Mouse (Mus musculus) colon, adult 2 months (tissue): ENCODE data around the gene Chmp5. TPM values are rescaled to one million over a fixed set of nuclear protein-coding genes. Genes with fewer than 3 reads are reported as not detected.

ENCODE experiments used
- polyA plus RNA-seq: library from polyadenylated mRNA; depleted of rRNA; stranded (reverse); fragments of >200 nt; gene quantifications from 2 replicates; pipeline ENCODE4 v1.2.3, GENCODE M21; 2012; rRNA removed

Chmp5 gene
- polyA plus RNA-seq, result 11.0 and 14.7 TPM in 2 replicates

DNA sequence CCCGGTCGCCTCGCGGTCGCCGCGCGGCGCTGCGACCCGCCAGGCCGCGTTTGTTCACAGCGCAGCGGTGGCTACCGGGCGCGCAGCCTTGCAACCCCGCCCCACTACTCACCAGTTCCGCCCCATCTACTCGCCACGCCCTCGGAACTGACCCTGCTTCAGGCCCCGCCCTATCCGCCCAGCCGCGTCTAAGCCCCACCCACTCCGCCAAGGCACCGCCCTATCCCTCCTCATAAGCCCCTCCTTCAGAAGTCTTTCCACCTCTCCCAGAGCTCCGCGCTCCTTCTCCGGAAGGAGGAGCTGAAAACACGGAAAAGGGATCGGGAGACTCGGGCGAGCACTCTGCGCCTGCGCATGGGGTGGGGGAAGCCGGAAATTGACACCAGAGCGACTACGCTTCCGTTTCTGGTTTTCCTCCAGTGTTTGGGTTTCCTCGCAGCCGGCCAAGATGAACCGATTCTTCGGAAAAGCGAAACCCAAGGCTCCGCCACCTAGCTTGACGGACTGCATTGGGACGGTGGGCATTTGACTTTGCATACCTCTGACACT lies at the start of gene Chmp5, which contains the start of gene Bag1:
Gene Chmp5, plus strand, starts transcription at position 248 of the 549 bp plus-strand sequence.
Gene Bag1, minus strand, starts transcription at position 135 of the 549 bp plus-strand sequence.

DNA sequence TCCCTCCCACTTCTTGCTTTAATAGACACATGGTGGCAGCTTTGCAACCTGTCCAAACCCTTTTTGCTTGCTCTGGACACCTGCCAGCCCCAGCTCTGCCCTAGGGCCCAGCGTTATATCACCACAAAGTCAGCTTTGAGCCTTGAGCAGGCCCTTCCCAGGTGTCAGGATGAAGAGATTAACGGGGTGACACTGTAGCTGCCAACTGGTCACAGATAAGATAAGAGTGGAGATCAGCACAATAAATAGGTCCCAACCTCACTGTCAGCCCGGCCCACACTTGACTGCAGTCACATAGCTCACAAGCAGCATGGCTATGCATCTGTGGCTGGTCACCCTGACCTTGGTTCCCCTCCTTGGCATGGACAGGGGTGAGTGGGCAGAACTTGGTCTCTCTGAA lies 28.4 kb upstream of the Chmp5 start, which contains the start of gene Spink4:
Gene Spink4, plus strand, starts transcription at position 268 of the 400 bp plus-strand sequence.

DNA sequence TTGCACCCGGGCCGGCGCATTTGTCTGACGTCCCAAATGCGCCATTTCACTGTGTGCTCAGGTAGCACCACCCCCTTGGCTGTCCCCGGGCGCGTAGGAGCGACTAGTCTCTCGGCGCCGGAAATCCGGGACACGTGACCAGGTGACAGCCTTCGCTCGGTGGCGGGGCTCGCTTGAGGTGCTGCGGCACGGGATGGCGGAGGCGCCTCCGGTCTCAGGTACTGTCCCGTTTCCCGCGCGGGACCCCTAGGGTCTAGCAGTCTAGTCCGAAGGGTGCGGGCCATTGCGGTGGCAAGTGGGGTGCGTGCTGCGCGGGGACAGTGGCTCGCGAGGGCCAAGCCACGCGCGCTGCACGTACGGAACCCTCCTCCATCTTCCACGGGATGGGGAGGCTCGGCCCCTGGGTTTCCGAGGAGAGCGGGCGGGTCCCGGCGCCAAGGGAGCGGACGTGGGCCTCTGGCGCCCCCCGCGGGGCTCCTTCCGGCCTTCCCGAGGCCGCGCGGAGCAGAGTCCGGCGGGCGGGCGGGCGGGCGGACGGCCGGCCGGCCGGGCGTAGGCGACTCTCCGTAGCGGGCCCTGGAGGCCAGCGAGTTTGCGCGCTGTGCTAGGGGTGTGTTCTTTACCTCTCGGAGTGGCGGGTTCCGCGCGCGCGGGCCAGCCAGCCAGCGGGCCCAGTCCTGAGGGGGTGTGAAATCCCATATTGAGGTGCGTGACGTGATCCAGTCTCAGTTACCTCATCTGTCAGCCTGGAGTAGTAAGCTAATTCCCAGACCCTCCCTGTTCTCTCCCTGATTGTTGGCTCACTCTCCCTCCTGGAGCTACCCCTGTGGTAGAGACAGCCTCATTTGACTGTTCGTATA lies 22.9 kb downstream of the Chmp5 start, which contains the start of gene Nfx1:
Gene Nfx1, plus strand, starts transcription at position 65 of the 860 bp plus-strand sequence.

Other genes with a start within 250 kb of the Chmp5 start
- gene Aptx, start 245.2 kb upstream of the Chmp5 start, polyA plus RNA-seq, result 2.9 and 3.7 TPM in 2 replicates
- gene Dnaja1, start 226.3 kb upstream of the Chmp5 start, polyA plus RNA-seq, result 1.5 and 2.5 TPM in 2 replicates
- 9.5 and 11.4 TPM in 2 replicates for gene Smu1, start 190.5 kb upstream of the Chmp5 start, polyA plus RNA-seq
- 64.5 and 69.6 TPM in 2 replicates for gene B4galt1, start 94.4 kb upstream of the Chmp5 start, polyA plus RNA-seq
- 7,496 and 8,272 TPM in 2 replicates for gene Spink4, start 28.4 kb upstream of the Chmp5 start, polyA plus RNA-seq
- gene Bag1, start 113 bp upstream of the Chmp5 start, polyA plus RNA-seq, result 301 and 345 TPM in 2 replicates
- 20.0 and 25.7 TPM in 2 replicates for gene Nfx1, start 22.5 kb downstream of the Chmp5 start, polyA plus RNA-seq
- gene Aqp7, start 99.7 kb downstream of the Chmp5 start, polyA plus RNA-seq, result 1.2 and 1.3 TPM in 2 replicates
- 0.35 and 0.41 TPM in 2 replicates for gene Aqp3, start 149.8 kb downstream of the Chmp5 start, polyA plus RNA-seq
- 26.9 and 27.3 TPM in 2 replicates for gene Nol6, start 176.0 kb downstream of the Chmp5 start, polyA plus RNA-seq
- gene Ube2r2, start 187.3 kb downstream of the Chmp5 start, polyA plus RNA-seq, result 49.2 and 51.6 TPM in 2 replicates